17 mouse cellular contexts compared by ENCODE assay signal in genomic region chr7:128309776-128310175, GRCm38 (mm10). TPM values are rescaled to one million over a fixed set of nuclear protein-coding genes. Genes with fewer than 3 reads are reported as not detected.
A peak's percentile ranks its signal among the peaks of the same experiment; 100 is the strongest.
DNase-seq lines count a peak whose midpoint lies in the region; ATAC-seq and TF ChIP-seq lines count a peak whose summit lies in the region.
"Had no signal": no experiment of that assay in that cellular context is flagged by ENCODE, and none has a peak within 500 bp of the region (broad histone marks: within the 10 kb centered on the region; RNA-seq: fewer than 3 reads in every experiment).

No protein-coding gene starts in this region.

- H3K9me3 ChIP-seq in forebrain, embryonic 15.5 days: no peaks in the 10 kb centered on the region
- no peaks in the 10 kb centered on the region for H3K9me3 ChIP-seq in forebrain, embryonic 12.5 days
- no peaks in the 10 kb centered on the region for H3K9me3 ChIP-seq in intestine, embryonic 16.5 days (ENCODE audit: control insufficient read depth, low read length)
- no peaks in the 10 kb centered on the region for H3K9me3 ChIP-seq in intestine, postnatal 0 days (ENCODE audit: control insufficient read depth)
- H3K9me3 ChIP-seq: embryonic facial prominence, embryonic 12.5 days; limb, embryonic 10.5 days; stomach, embryonic 15.5 days had no signal

- no peak overlapping the region for H3K4me3 ChIP-seq in forebrain, embryonic 15.5 days
- no peak overlapping the region for H3K4me3 ChIP-seq in forebrain, embryonic 12.5 days (replicated peaks)
- no peak overlapping the region for H3K4me3 ChIP-seq in intestine, embryonic 16.5 days (ENCODE audit: low read length)
- H3K4me3 ChIP-seq in intestine, postnatal 0 days (ENCODE audit: low read depth, low read length): no peak overlapping the region
- H3K4me3 ChIP-seq: embryonic facial prominence, embryonic 12.5 days; limb, embryonic 10.5 days; stomach, embryonic 15.5 days had no signal

- no peak overlapping the region for H3K4me2 ChIP-seq in forebrain, embryonic 15.5 days (replicated peaks)
- H3K4me2 ChIP-seq in forebrain, embryonic 12.5 days: no peak overlapping the region
- no peak overlapping the region for H3K4me2 ChIP-seq in intestine, embryonic 16.5 days (ENCODE audit: low read depth, low read length)
- no peak overlapping the region for H3K4me2 ChIP-seq in intestine, postnatal 0 days (replicated peaks; ENCODE audit: low read depth)
- H3K4me2 ChIP-seq: embryonic facial prominence, embryonic 12.5 days; stomach, embryonic 15.5 days had no signal

- H3K27ac ChIP-seq in forebrain, embryonic 15.5 days (replicated peaks): no peak overlapping the region
- no peak overlapping the region for H3K27ac ChIP-seq in forebrain, embryonic 12.5 days
- H3K27ac ChIP-seq in intestine, embryonic 16.5 days (ENCODE audit: low read length): peak overlapping the region; percentile 51
- H3K27ac ChIP-seq in intestine, postnatal 0 days (ENCODE audit: low read depth, low read length): no peak overlapping the region
- H3K27ac ChIP-seq: embryonic facial prominence, embryonic 12.5 days; limb, embryonic 10.5 days; stomach, embryonic 15.5 days had no signal

- WGBS in forebrain, embryonic 15.5 days: 79% methylated on average over 1 of the region's 1 CpGs
- 82% methylated on average over 1 of the region's 1 CpGs for WGBS in forebrain, embryonic 12.5 days
- 67% methylated on average over 1 of the region's 1 CpGs for WGBS in intestine, embryonic 16.5 days
- 42% methylated on average over 1 of the region's 1 CpGs for WGBS in intestine, postnatal 0 days

- peak; percentile 4 for DNase-seq in brain, adult 2 months (ENCODE audit: low read depth, low spot score)
- no peak for DNase-seq in thymus, adult 18-20 months
- DNase-seq: cerebellum, adult 18-20 months; kidney, adult 9 months; thymus, postnatal 36 days had no signal

- H3K9ac ChIP-seq in forebrain, embryonic 15.5 days (replicated peaks): no peak overlapping the region
- H3K9ac ChIP-seq in forebrain, embryonic 12.5 days: no peak overlapping the region
- no peak overlapping the region for H3K9ac ChIP-seq in intestine, embryonic 16.5 days (ENCODE audit: low read depth, low read length)
- no peak overlapping the region for H3K9ac ChIP-seq in intestine, postnatal 0 days (ENCODE audit: low read depth, low read length)
- H3K9ac ChIP-seq: embryonic facial prominence, embryonic 12.5 days; stomach, embryonic 15.5 days had no signal

- H3K27me3 ChIP-seq in forebrain, embryonic 15.5 days: no peaks in the 10 kb centered on the region
- no peaks in the 10 kb centered on the region for H3K27me3 ChIP-seq in forebrain, embryonic 12.5 days
- H3K27me3 ChIP-seq in intestine, embryonic 16.5 days (replicated peaks; ENCODE audit: control insufficient read depth, insufficient read depth, low read length): no peaks in the 10 kb centered on the region
- no peaks in the 10 kb centered on the region for H3K27me3 ChIP-seq in intestine, postnatal 0 days (replicated peaks; ENCODE audit: control insufficient read depth, insufficient read depth, low read length)
- H3K27me3 ChIP-seq: embryonic facial prominence, embryonic 12.5 days; stomach, embryonic 15.5 days had no signal

- peaks cover 15% of the 10 kb centered on the region for H3K4me1 ChIP-seq in forebrain, embryonic 15.5 days
- no peaks in the 10 kb centered on the region for H3K4me1 ChIP-seq in forebrain, embryonic 12.5 days
- H3K4me1 ChIP-seq in intestine, embryonic 16.5 days (ENCODE audit: control insufficient read depth, insufficient read depth, low read length): peaks cover 19% of the 10 kb centered on the region
- H3K4me1 ChIP-seq in intestine, postnatal 0 days (replicated peaks; ENCODE audit: control insufficient read depth, insufficient read depth, low read length): peaks cover 5% of the 10 kb centered on the region; the same call in 1 of the 2 replicates

- TF ChIP-seq CTCF in intestine, postnatal 0 days (IDR thresholded peaks at IDR 0.05; ENCODE audit: low read depth): no peak

- no peaks in the 10 kb centered on the region for H3K36me3 ChIP-seq in forebrain, embryonic 15.5 days
- no peaks in the 10 kb centered on the region for H3K36me3 ChIP-seq in forebrain, embryonic 12.5 days (replicated peaks)
- no peaks in the 10 kb centered on the region for H3K36me3 ChIP-seq in intestine, embryonic 16.5 days (ENCODE audit: control insufficient read depth, insufficient read depth, low read length)
- H3K36me3 ChIP-seq in intestine, postnatal 0 days (ENCODE audit: control insufficient read depth, insufficient read depth): no peaks in the 10 kb centered on the region
- H3K36me3 ChIP-seq: embryonic facial prominence, embryonic 12.5 days; limb, embryonic 10.5 days; stomach, embryonic 15.5 days had no signal

- peak; percentile 69 for ATAC-seq in forebrain, embryonic 15.5 days (replicated peaks)
- no peak for ATAC-seq in forebrain, embryonic 12.5 days (ENCODE audit: low FRiP score)
- ATAC-seq in intestine, embryonic 16.5 days: no peak
- ATAC-seq in intestine, postnatal 0 days: no peak
- ATAC-seq in megakaryocyte-erythroid progenitor cell, adult 5-6 weeks (replicated peaks; ENCODE audit: low FRiP score, low TSS enrichment, poor library complexity, severe bottlenecking): peak; percentile 74
- ATAC-seq: CD4-positive, CD25-positive, alpha-beta regulatory T cell, adult 4 months had no signal

RNA-seq across cellular contexts. Expression of gene BC017158, which starts 11.8 kb away (rescaled TPM):
- polyA plus RNA-seq in forebrain, embryonic 15.5 days (2015; fragmentation: Nextera tagmentation; extraction: Ambion mirVana): 13.1 and 14.2 TPM in 2 replicates
- 17.3 and 19.1 TPM in 2 replicates for polyA plus RNA-seq in forebrain, embryonic 12.5 days (2016; fragmentation: Nextera tagmentation; extraction: Ambion mirVana)
- 49.6 and 53.4 TPM in 2 replicates for polyA plus RNA-seq in intestine, embryonic 16.5 days (2015; fragmentation: Nextera tagmentation; extraction: Ambion mirVana)
- 32.6 and 34.7 TPM in 2 replicates for polyA plus RNA-seq in intestine, postnatal 0 days (2015; fragmentation: Nextera tagmentation; extraction: Ambion mirVana)
- 82.5 and 95.0 TPM in 2 replicates for total RNA-seq in megakaryocyte-erythroid progenitor cell, adult 5-6 weeks (2014; fragmentation: Nextera tagmentation)
- 30.8 and 50.8 TPM in 2 replicates for total RNA-seq in megakaryocyte-erythroid progenitor cell, adult 5-6 weeks (2017)

RNA-seq across cellular contexts. Expression of gene Slc5a2, which starts 44.3 kb away (rescaled TPM):
- not detected in 2 replicates for polyA plus RNA-seq in forebrain, embryonic 15.5 days (2015; fragmentation: Nextera tagmentation; extraction: Ambion mirVana)
- polyA plus RNA-seq in forebrain, embryonic 12.5 days (2016; fragmentation: Nextera tagmentation; extraction: Ambion mirVana): not detected in 2 replicates
- not detected in 2 replicates for polyA plus RNA-seq in intestine, embryonic 16.5 days (2015; fragmentation: Nextera tagmentation; extraction: Ambion mirVana)
- polyA plus RNA-seq in intestine, postnatal 0 days (2015; fragmentation: Nextera tagmentation; extraction: Ambion mirVana): not detected in 2 replicates
- 0.81 and 1.1 TPM in 2 replicates for total RNA-seq in megakaryocyte-erythroid progenitor cell, adult 5-6 weeks (2014; fragmentation: Nextera tagmentation)
- 0.65 and 1.5 TPM in 2 replicates for total RNA-seq in megakaryocyte-erythroid progenitor cell, adult 5-6 weeks (2017)
- total RNA-seq: adrenal gland, postnatal 36 days; gastrocnemius, adult 8-10 months; midbrain, postnatal 0 days had no signal
- polyA plus RNA-seq: midbrain, postnatal 0 days had no signal

Comparison
In these comparisons a context has a peak if more than half of its experiments do, and no peak if none do; other contexts are left out.
1. ATAC-seq: peak in forebrain, embryonic 15.5 days (single experiment) and megakaryocyte-erythroid progenitor cell, adult 5-6 weeks (single experiment); none in forebrain, embryonic 12.5 days (single experiment), intestine, embryonic 16.5 days (single experiment) and intestine, postnatal 0 days (single experiment).